Mouse (Mus musculus) megakaryocyte, embryonic 14.5 days (primary cell): ENCODE results near the gene Lrrc8a.

Experiments used
- FLI1 ChIP-seq: IDR thresholded peaks from 2 replicates; pipeline ENCODE4 v1.6.1; 2012; ENCODE audit warnings: low read length, inconsistent platforms, mixed read lengths
- GATA1 ChIP-seq: IDR thresholded peaks from 3 replicates; pipeline ENCODE4 v1.6.1; 2012; ENCODE audit warnings: mixed read lengths, low read length, inconsistent platforms, borderline replicate concordance

GRCm38 (mm10) chr2:30266392-30266941, 29.0 kb downstream of the Lrrc8a start:
- TF ChIP-seq FLI1 (no peak), GATA1 (no peak)
